Mouse (Mus musculus) heart, embryonic 15.5 days (tissue): ENCODE data around the gene Iqschfp. TPM values are rescaled to one million over a fixed set of nuclear protein-coding genes. Genes with fewer than 3 reads are reported as not detected.

Source experiments
- ATAC-seq: fragments of 200-750 bp; cut with Nextera tagmentation; replicated peaks from 2 replicates; pipeline ENCODE4 v1.8.0; 2017; ENCODE audit warnings: low read depth, moderate TSS enrichment; ENCODE audit not compliant: insufficient number of reproducible peaks, insufficient read depth, low FRiP score
- H3K27ac ChIP-seq: fragments of 300-500 bp; sonication (generic); 2 replicates; pipeline ENCODE4 v1.5.1; 2015; ENCODE audit warnings: mild to moderate bottlenecking, inconsistent platforms
- H3K27me3 ChIP-seq: fragments of 300-500 bp; sonication (generic); 2 replicates; pipeline ENCODE4 v1.6.1; 2015; ENCODE audit warnings: inconsistent platforms
- H3K36me3 ChIP-seq: fragments of 300-500 bp; sonication (generic); 2 replicates; pipeline ENCODE4 v1.6.1; 2015; ENCODE audit warnings: mild to moderate bottlenecking, inconsistent platforms
- H3K4me1 ChIP-seq: fragments of 300-500 bp; sonication (generic); replicated peaks from 2 replicates; pipeline ENCODE4 v1.6.1; 2015; ENCODE audit warnings: inconsistent platforms
- H3K4me2 ChIP-seq: fragments of 300-500 bp; sonication (generic); 2 replicates; pipeline ENCODE4 v1.6.1; 2015; ENCODE audit warnings: inconsistent platforms, mild to moderate bottlenecking, moderate library complexity
- H3K4me3 ChIP-seq: fragments of 300-500 bp; sonication (generic); 2 replicates; pipeline ENCODE4 v1.5.1; 2015; ENCODE audit warnings: mild to moderate bottlenecking, inconsistent platforms
- H3K9ac ChIP-seq: fragments of 300-500 bp; sonication (generic); 2 replicates; pipeline ENCODE4 v1.6.1; 2015; ENCODE audit warnings: mild to moderate bottlenecking, inconsistent platforms
- H3K9me3 ChIP-seq: fragments of 300-500 bp; sonication (generic); replicated peaks from 2 replicates; pipeline ENCODE4 v1.6.1; 2016; ENCODE audit warnings: inconsistent platforms
- WGBS: fragments of 180-500 bp; shearing (Covaris S2); methylation state at CpG from one replicate; pipeline ENCODE4 v1.1.7; 2015; ENCODE audit warnings: mixed read lengths; 5-methylcytosine and 5-hydroxymethylcytosine counted together
- polyA plus RNA-seq: library from polyadenylated mRNA; unstranded; fragments of >200 nt; fragmentation: Nextera tagmentation; extraction: Ambion mirVana; gene quantifications from 2 replicates; pipeline ENCODE4 v1.2.1, GENCODE M21; 2015

The Iqschfp gene
- polyA plus RNA-seq, 1 experiment from 2014 or later, result not detected

DNA sequence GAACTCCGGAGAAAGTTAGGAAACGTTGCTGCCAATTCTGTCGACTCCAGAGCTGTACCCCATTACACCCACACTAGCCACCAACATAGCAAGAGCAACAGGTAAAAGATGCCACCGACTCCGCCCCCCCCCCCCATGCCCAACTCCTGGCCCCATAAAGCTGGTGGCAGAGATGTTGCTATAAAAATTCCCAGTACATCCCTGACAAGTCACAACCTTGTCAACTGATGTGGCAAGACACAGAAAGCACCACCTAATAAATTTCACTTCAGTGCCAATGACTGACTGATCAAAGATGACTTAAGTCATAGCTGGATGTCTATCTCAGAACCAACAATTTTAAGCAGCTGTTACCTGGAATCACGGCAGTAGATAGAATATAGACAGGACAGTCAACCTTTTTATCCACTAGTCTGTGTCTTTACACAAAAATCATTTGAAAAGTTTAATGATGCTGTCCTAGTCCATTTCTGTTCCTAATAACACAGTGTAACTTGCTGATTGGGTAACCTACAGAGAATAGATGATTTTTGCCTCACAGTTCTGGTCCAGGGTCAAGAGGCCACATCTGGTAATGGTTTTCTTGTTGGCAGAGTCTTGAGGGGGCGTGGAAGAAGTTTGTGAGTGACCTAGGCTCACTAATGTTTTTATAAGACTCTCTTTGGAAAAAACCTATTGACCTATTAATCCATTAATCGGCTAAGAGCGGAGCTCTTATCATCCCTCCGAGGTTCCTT lies 561.9 kb downstream of the Iqschfp start:
- no peaks in the 10 kb centered on the region for H3K9me3 ChIP-seq
- H3K9ac ChIP-seq, result no peak overlapping the region
- peak overlapping the region; percentile 71; the same call in 1 of the 2 replicates for H3K27ac ChIP-seq
- H3K4me1 ChIP-seq, result peaks cover 8% of the 10 kb centered on the region; the same call in 1 of the 2 replicates
- H3K4me2 ChIP-seq, result peak overlapping the region; percentile 52
- H3K4me3 ChIP-seq, result no peak overlapping the region
- ATAC-seq, result no peak
- 42% methylated on average over 10 of the region's 10 CpGs for WGBS
- no peaks in the 10 kb centered on the region for H3K36me3 ChIP-seq
- H3K27me3 ChIP-seq, result no peaks in the 10 kb centered on the region

DNA sequence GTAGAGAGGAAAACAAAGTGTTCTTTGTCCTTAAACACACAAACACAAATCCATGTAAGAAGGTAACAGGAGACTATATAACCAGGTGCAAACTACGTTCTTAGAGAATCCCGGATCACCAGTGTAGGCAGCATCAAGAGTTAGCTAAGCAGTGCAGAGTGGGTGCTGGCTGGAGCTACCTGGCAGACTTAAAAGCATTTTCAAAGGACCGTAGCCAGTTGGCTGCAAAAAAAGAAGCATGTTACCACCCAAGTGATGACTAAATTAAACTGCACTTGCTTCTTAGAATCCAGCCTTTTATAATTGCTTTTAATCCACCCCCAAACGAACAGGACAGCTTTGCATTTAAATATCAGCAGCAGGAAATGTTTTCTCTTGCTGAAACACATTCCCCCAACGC lies 574.6 kb downstream of the Iqschfp start:
- Histone ChIP-seq H3K9ac (no peak overlapping the region), H3K4me3 (no peak overlapping the region), H3K9me3 (no peaks in the 10 kb centered on the region), H3K27me3 (no peaks in the 10 kb centered on the region), H3K36me3 (no peaks in the 10 kb centered on the region), H3K4me2 (no peak overlapping the region), H3K27ac (no peak overlapping the region), H3K4me1 (peaks cover 25% of the 10 kb centered on the region)
- ATAC-seq, result no peak
- 46% methylated on average over 5 of the region's 5 CpGs for WGBS

DNA sequence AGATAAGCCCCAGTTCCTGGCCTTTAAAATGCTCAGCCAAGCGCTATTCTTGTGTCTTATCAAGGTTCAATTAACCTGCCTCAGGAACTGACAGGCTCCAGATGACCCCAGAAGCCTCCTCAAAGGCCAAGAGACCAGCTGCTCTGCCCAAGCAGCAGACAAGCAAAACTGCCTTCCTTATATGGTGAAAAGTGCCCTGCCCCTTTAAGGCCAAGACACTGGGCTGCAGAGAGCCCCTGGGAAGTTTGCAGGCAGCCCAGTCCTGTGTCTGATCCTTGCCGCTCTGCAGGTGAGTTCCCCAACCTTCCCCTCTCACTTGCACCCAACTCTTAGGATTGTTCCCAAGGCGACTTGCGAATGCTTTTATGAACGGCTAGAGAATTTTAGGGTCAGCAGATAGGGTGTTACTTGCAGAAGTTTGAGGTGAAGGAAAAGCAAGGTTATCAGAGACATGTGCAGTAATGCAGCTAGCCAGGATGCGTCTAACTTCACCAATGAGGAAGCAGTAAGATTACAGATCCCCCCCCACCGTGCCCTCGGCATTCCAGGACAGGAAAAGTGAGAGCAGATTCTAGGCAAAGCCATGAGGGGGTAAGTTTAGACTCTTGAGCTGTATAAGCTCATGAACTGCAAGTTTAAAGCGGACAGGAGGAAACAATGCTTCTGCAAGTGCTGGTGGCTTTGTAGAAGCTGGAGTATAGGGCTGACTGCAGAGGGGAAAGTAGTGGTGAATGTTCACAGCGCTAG lies 576.1 kb downstream of the Iqschfp start:
- Histone ChIP-seq H3K9ac (peak overlapping the region; percentile 45), H3K36me3 (no peaks in the 10 kb centered on the region), H3K4me1 (peaks cover 25% of the 10 kb centered on the region), H3K4me3 (peak overlapping the region; percentile 56), H3K9me3 (no peaks in the 10 kb centered on the region), H3K4me2 (peak overlapping the region; percentile 61), H3K27me3 (no peaks in the 10 kb centered on the region), H3K27ac (peak overlapping the region; percentile 88)
- 3% methylated on average over 10 of the region's 10 CpGs for WGBS
- ATAC-seq, result peak; percentile 72; the same call in 1 of the 2 replicates

DNA sequence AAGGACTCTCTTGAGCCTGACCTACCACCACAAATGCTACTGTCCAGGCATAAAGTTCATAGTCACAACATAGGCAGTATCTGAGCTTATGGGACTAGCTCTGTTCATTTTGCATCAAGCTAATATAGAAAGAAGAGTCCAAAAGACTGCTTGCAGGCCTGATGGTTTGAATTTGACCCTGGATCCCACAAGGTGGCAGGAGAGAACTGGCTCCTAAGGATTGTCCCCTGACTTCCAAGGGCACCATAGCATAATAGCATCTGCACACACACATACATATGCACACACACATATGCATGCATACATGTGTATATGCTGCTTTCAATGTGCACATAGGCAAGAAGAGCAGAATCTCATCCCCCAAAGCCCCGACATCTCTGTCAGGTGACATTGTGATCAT lies 577.6 kb downstream of the Iqschfp start:
- Histone ChIP-seq H3K4me2 (peak overlapping the region; percentile 61; the same call in 1 of the 2 replicates), H3K36me3 (no peaks in the 10 kb centered on the region), H3K4me1 (peaks cover 25% of the 10 kb centered on the region), H3K4me3 (no peak overlapping the region), H3K27ac (no peak overlapping the region; the same call in 1 of the 2 replicates), H3K9ac (no peak overlapping the region), H3K27me3 (no peaks in the 10 kb centered on the region), H3K9me3 (no peaks in the 10 kb centered on the region)
- no peak for ATAC-seq
- 57% methylated on average over 1 of the region's 1 CpGs for WGBS

DNA sequence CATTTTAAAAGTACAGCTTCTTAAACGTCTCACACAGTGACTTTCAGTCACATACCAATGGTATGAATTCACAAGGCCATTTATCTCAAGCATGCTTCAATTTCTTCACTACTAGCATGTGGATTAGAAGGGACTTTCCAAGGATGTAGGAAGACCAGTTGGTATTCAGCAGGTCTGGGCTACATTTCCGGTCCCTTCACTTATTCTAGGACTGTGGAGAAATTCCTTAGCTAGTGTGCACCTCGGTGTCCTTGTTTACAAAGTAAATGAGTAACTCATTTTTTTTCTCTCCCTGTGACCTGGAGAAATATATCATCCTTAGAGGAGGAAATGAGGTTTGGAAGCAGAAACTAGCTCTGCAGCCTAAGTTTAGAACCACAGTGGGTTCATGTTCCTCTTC lies 578.0 kb downstream of the Iqschfp start:
- Histone ChIP-seq H3K27ac (0 out of 2 replicates have a peak overlapping the region, but pooled peaks have one; percentile 16), H3K4me3 (no peak overlapping the region)
- no peak for ATAC-seq

DNA sequence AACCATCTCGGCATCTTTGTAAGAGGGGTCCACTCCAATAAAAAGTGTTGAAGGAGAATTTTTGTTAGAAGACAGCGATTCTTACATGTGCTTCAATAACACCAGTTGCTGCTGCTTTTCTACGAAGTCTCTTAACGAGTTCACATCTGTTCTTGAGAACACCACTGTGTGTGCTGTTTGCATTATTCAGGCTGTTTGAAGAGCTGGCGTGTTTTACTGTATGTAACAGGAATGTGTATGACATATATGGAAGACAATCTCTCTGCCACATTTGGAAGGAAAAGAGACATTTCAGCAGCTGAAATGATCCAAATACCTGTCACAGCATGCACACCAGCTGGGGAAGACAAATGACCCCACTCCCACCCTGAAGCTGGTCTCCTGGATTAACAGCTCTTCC lies 578.6 kb downstream of the Iqschfp start:
- no peak overlapping the region for H3K27ac ChIP-seq
- H3K4me3 ChIP-seq, result no peak overlapping the region
- ATAC-seq, result no peak
- no peaks in the 10 kb centered on the region for H3K36me3 ChIP-seq
- no peaks in the 10 kb centered on the region for H3K27me3 ChIP-seq
- WGBS, result 58% methylated on average over 5 of the region's 5 CpGs
- H3K4me1 ChIP-seq, result peaks cover 25% of the 10 kb centered on the region
- H3K4me2 ChIP-seq, result no peak overlapping the region
- H3K9me3 ChIP-seq, result no peaks in the 10 kb centered on the region
- H3K9ac ChIP-seq, result no peak overlapping the region

More for the DNA sequence above, 578.0 kb downstream of the Iqschfp start:
- Histone ChIP-seq H3K4me2 (peak overlapping the region; percentile 61; the same call in 1 of the 2 replicates), H3K36me3 (no peaks in the 10 kb centered on the region), H3K9ac (no peak overlapping the region), H3K4me1 (peaks cover 25% of the 10 kb centered on the region), H3K27me3 (no peaks in the 10 kb centered on the region), H3K9me3 (no peaks in the 10 kb centered on the region)
- 31% methylated on average over 3 of the region's 3 CpGs for WGBS

DNA sequence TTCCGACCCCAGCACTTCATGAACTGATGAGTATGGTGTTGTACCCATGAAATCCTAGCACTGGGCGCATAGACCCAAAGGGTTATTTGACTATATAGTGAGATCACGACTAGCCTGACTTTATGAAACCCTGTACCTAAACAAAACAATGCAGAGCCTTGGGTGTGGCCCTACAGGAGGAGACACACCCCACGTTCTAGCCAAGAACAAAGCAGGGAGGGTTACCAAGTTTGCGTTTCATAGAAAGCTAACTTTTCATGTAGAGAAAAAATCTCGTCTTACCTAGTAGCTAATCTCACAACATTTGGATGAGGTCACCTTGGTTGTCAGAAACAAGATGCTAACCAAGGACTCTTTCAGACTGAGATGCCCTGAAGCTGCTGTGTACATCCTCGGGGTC lies 584.3 kb downstream of the Iqschfp start:
- Histone ChIP-seq H3K36me3 (no peaks in the 10 kb centered on the region), H3K9ac (no peak overlapping the region), H3K4me1 (0 out of 2 replicates have a peak, but pooled peaks cover 2% of the 10 kb centered on the region), H3K9me3 (no peaks in the 10 kb centered on the region), H3K4me2 (no peak overlapping the region), H3K27me3 (no peaks in the 10 kb centered on the region), H3K4me3 (no peak overlapping the region), H3K27ac (no peak overlapping the region)
- WGBS, result 83% methylated on average over 7 of the region's 7 CpGs
- no peak for ATAC-seq

DNA sequence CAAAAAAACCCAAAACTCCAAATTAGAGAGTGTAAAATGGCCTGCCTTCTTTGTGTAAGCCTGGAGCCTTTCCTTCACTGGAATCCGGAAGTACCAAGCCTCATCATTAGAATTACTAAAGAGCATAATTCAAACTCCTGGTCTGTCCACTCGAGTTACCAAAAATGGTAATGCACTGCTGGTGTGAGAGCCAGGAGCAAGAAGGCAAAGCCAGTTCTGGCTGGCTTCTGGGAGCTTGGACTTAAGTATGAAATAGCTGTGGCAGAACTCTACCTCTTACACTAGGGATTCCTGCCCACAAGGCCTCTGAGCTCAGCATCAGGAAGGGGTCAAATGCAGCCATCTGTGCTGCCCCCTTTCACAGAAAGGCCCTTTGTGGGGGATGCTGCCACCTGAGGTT lies 585.4 kb downstream of the Iqschfp start:
- 0 out of 2 replicates have a peak, but pooled peaks cover 2% of the 10 kb centered on the region for H3K4me1 ChIP-seq
- no peaks in the 10 kb centered on the region for H3K27me3 ChIP-seq
- H3K9me3 ChIP-seq, result no peaks in the 10 kb centered on the region
- no peak overlapping the region for H3K4me3 ChIP-seq
- no peak overlapping the region for H3K9ac ChIP-seq
- H3K4me2 ChIP-seq, result no peak overlapping the region
- no peaks in the 10 kb centered on the region for H3K36me3 ChIP-seq
- no peak for ATAC-seq
- H3K27ac ChIP-seq, result no peak overlapping the region
- WGBS, result 53% methylated on average over 2 of the region's 2 CpGs

DNA sequence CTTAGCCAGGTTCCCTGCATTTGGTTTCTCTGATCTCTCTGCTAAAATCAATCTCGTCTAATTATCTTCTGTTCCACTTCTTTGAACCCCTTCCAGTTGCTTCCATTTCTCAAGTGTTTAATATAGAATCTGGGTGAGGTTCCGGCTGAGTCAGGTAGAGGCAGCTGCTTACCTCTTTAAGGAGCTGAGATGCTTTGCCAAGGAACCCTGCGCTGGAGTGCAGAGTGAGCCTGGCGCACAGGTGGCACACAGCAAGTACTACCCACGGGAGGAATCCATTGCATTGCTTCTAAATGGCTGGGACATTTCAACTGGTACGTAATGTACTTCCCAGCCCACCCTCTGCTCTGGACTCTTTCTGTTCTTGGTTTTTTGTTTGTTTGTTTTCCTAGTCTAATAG lies 587.2 kb downstream of the Iqschfp start:
- Histone ChIP-seq H3K9ac (no peak overlapping the region), H3K4me2 (no peak overlapping the region), H3K27ac (no peak overlapping the region), H3K4me1 (0 out of 2 replicates have a peak, but pooled peaks cover 2% of the 10 kb centered on the region), H3K9me3 (no peaks in the 10 kb centered on the region), H3K4me3 (no peak overlapping the region), H3K27me3 (no peaks in the 10 kb centered on the region), H3K36me3 (no peaks in the 10 kb centered on the region)
- no peak for ATAC-seq
- WGBS, result 83% methylated on average over 6 of the region's 6 CpGs

DNA sequence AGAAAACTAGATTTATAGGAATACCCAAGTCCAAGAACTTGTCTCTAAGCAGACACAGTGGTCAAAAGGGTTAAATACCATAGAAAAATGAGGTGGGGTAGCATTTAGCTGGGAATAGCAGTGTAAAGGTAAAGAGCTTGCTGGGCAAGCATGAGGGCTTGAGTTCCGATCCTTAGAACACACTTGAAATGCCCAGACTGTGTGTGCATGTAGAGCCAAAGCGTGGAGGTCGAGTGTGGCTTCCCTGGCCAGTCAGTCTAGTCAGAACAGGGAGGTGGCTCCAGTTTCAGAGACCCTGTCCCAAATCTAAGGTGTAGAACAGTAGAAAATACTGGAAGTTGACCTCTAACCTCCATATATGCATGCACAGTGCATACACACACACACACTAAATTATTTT lies 591.5 kb downstream of the Iqschfp start:
- Histone ChIP-seq H3K36me3 (no peaks in the 10 kb centered on the region), H3K9me3 (no peaks in the 10 kb centered on the region), H3K4me1 (peaks cover 5% of the 10 kb centered on the region; the same call in 1 of the 2 replicates), H3K27ac (no peak overlapping the region), H3K9ac (no peak overlapping the region), H3K27me3 (no peaks in the 10 kb centered on the region), H3K4me3 (no peak overlapping the region), H3K4me2 (no peak overlapping the region)
- 90% methylated on average over 3 of the region's 3 CpGs for WGBS
- ATAC-seq, result no peak

DNA sequence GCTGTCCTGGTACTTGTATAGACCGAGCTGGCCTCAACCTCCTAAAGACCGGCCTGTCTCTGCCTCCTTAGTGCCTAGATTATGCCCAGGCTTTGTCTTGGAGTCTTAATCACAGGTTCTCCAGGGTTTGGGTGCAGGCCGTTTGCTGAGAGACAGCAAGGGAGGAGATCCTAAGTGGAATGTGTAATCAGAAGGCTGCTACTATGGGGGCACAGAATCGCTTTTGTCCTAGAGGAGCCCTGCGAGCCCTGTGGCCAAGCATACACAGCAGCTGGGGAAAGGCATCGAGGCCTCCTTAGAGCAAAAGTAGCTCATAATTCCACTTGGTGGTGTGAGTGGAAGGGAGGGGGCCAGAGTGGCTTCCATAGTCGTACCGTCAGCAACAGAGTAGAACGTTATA lies 592.0 kb downstream of the Iqschfp start:
- Histone ChIP-seq H3K36me3 (no peaks in the 10 kb centered on the region), H3K9me3 (no peaks in the 10 kb centered on the region), H3K27me3 (no peaks in the 10 kb centered on the region), H3K9ac (no peak overlapping the region), H3K4me3 (no peak overlapping the region), H3K4me1 (peaks cover 5% of the 10 kb centered on the region; the same call in 1 of the 2 replicates), H3K4me2 (no peak overlapping the region), H3K27ac (no peak overlapping the region)
- no peak for ATAC-seq
- 87% methylated on average over 9 of the region's 9 CpGs for WGBS
